Mouse (Mus musculus) lung, embryonic 14.5 days (tissue): ENCODE data around the gene Mras. TPM values are rescaled to one million over a fixed set of nuclear protein-coding genes. Genes with fewer than 3 reads are reported as not detected.

Source experiments
- ATAC-seq: fragments of 200-750 bp; cut with Nextera tagmentation; 2 replicates; pipeline ENCODE4 v1.8.0; 2017; ENCODE audit warnings: mild to moderate bottlenecking, moderate TSS enrichment, moderate library complexity; ENCODE audit not compliant: insufficient read depth
- DNase-seq: peaks from one replicate; pipeline ENCODE4 v3.0.0-alpha.2; 2015
- H3K27ac ChIP-seq: fragments of 300-500 bp; sonication (generic); 2 replicates; pipeline ENCODE4 v1.5.1; 2014; ENCODE audit warnings: low read depth, mild to moderate bottlenecking, moderate library complexity
- H3K27me3 ChIP-seq: fragments of 300-500 bp; sonication (generic); 2 replicates; pipeline ENCODE4 v1.6.1; 2014; ENCODE audit warnings: low read length, control low read depth; ENCODE audit not compliant: insufficient read depth
- H3K36me3 ChIP-seq: fragments of 300-500 bp; sonication (generic); 2 replicates; pipeline ENCODE4 v1.6.1; 2014; ENCODE audit warnings: control low read depth; ENCODE audit not compliant: insufficient read depth
- H3K4me1 ChIP-seq: fragments of 300-500 bp; sonication (generic); 2 replicates; pipeline ENCODE4 v1.6.1; 2014; ENCODE audit warnings: antibody characterized with exemption, control low read depth; ENCODE audit not compliant: insufficient read depth
- H3K4me2 ChIP-seq: fragments of 300-500 bp; sonication (generic); 2 replicates; pipeline ENCODE4 v1.6.1; 2014; ENCODE audit warnings: mild to moderate bottlenecking
- H3K4me3 ChIP-seq: fragments of 300-500 bp; sonication (generic); 2 replicates; pipeline ENCODE4 v1.5.1; 2014; ENCODE audit warnings: low read depth, low read length
- H3K9ac ChIP-seq: fragments of 300-500 bp; sonication (generic); 2 replicates; pipeline ENCODE4 v1.6.1; 2014
- H3K9me3 ChIP-seq: fragments of 300-500 bp; sonication (generic); 2 replicates; pipeline ENCODE4 v1.6.1; 2016; ENCODE audit warnings: low read depth, low read length, control low read depth
- CTCF ChIP-seq: IDR thresholded peaks from 2 replicates; pipeline ENCODE4 v1.5.1; 2016; ENCODE audit warnings: antibody characterized with exemption, low read depth
- WGBS: fragments of 180-500 bp; shearing (Covaris S2); extraction: QIAGEN DNeasy Blood & Tissue Kit; methylation state at CpG from one replicate; pipeline ENCODE4 v1.1.7; 2014; 5-methylcytosine and 5-hydroxymethylcytosine counted together
- polyA plus RNA-seq: library from polyadenylated mRNA; unstranded; fragments of >200 nt; fragmentation: Nextera tagmentation; extraction: Ambion mirVana; gene quantifications from 2 replicates; pipeline ENCODE4 v1.2.1, GENCODE M21; 2014

Mras gene
- polyA plus RNA-seq, 1 experiment from 2014 or later: 12.2 TPM

DNA sequence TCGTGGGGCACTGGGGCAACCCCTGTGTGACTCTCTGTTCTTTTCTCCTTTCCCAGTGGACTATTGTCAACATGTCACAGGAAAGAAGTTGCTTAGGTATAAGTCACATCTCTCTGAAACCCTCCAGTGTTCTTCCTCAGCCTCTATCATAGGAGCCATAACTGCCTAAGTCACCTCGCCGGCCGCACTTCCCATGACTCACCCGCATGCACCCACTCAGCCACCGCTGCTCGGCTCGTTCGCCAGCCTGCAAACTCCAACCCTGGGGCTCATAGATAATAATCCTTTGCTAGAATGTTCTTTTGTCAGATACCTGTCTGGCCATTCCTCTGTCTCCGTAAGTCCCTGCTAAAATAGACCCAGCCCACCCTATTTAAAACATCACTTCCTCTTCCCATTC lies 45.6 kb downstream of the Mras start:
- TF ChIP-seq CTCF: no peak
- Histone ChIP-seq H3K27me3 (no peaks in the 10 kb centered on the region), H3K4me3 (no peak overlapping the region), H3K4me1 (no peaks in the 10 kb centered on the region), H3K36me3 (0 out of 2 replicates have a peak, but pooled peaks cover 3% of the 10 kb centered on the region), H3K9me3 (no peaks in the 10 kb centered on the region), H3K9ac (no peak overlapping the region), H3K27ac (no peak overlapping the region), H3K4me2 (no peak overlapping the region)
- WGBS: 89% methylated on average over 10 of the region's 10 CpGs
- no peak for ATAC-seq
- DNase-seq: no peak

DNA sequence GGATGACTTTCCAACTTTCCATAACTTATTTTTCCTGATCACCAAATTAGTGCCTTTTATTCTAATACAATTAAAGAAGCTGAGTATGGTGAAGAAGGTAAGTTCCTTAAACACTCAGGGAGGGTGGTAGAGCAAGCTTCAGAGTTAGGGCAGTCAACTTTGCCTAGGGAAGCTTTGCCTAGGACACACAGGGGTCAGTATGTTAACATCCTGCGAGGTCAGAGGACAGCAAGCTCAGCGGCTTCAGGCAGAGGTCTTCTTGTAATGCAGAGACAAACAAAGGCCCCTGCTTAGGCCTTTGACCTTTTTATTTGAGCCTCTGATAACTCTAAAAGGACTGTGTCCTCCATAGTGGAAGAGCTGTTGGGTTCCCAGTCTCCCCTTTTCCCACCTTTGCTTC lies 46.5 kb downstream of the Mras start:
- no peaks in the 10 kb centered on the region for H3K4me1 ChIP-seq
- no peak overlapping the region for H3K27ac ChIP-seq
- no peak overlapping the region for H3K4me2 ChIP-seq
- H3K9me3 ChIP-seq: no peaks in the 10 kb centered on the region
- H3K4me3 ChIP-seq: no peak overlapping the region
- DNase-seq: no peak
- no peaks in the 10 kb centered on the region for H3K27me3 ChIP-seq
- no peak for TF ChIP-seq CTCF
- 0 out of 2 replicates have a peak, but pooled peaks cover 3% of the 10 kb centered on the region for H3K36me3 ChIP-seq
- ATAC-seq: no peak
- 34% methylated on average over 2 of the region's 2 CpGs for WGBS
- no peak overlapping the region for H3K9ac ChIP-seq

DNA sequence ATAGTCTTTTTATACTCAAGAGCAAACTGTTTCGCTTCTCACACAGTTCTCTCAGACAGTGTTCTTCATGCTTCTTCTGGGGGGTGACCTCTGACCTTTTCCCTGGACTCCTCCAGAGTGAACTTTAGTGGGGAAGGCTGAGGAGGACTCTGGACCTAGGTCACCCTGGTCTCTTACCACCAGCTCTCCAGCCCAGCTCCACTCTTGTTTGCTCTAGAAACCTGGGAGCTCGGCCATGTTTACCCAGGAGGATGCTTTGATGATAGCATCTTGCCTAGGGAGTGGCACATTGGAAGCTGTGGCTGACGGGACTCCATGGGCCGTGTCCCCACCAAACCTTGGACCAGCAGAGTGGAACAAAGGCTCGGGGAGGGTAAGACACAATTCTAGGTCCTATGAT lies 47.0 kb downstream of the Mras start:
- ATAC-seq (no peak), DNase-seq (no peak)
- Histone ChIP-seq H3K4me1 (no peaks in the 10 kb centered on the region), H3K36me3 (0 out of 2 replicates have a peak, but pooled peaks cover 3% of the 10 kb centered on the region), H3K9me3 (no peaks in the 10 kb centered on the region), H3K9ac (no peak overlapping the region), H3K4me2 (no peak overlapping the region), H3K4me3 (no peak overlapping the region), H3K27ac (no peak overlapping the region), H3K27me3 (no peaks in the 10 kb centered on the region)
- TF ChIP-seq CTCF: no peak
- WGBS: 50% methylated on average over 5 of the region's 5 CpGs

DNA sequence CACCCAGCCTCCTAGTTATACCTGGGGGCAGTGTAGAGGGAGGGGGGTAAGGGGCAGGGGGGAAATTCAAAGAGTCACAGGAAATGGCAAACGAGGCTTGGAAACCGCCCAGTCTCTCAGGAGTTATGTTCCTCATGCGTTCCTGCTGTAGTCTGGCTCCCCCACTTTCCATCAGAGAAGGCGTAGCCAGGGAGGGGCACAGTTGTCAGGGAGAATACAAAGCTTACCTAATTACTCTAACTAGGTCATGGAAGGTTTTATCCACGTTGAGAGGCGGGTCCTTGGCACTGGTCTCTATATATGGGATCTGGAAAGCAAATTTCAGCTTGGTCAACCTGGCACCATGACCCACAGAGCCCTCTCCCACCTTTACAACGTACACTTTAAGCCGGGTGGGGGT lies 47.7 kb downstream of the Mras start:
- no peak overlapping the region for H3K4me2 ChIP-seq
- ATAC-seq: no peak
- H3K4me1 ChIP-seq: peaks cover under 1% of the 10 kb centered on the region; the same call in 1 of the 2 replicates
- whole genome bisulfite sequencing: 79% methylated on average over 8 of the region's 8 CpGs
- 0 out of 2 replicates have a peak, but pooled peaks cover 3% of the 10 kb centered on the region for H3K36me3 ChIP-seq
- H3K9me3 ChIP-seq: no peaks in the 10 kb centered on the region
- H3K27me3 ChIP-seq: no peaks in the 10 kb centered on the region
- TF ChIP-seq CTCF: no peak
- H3K9ac ChIP-seq: no peak overlapping the region
- H3K27ac ChIP-seq: no peak overlapping the region
- H3K4me3 ChIP-seq: no peak overlapping the region
- no peak for DNase-seq

DNA sequence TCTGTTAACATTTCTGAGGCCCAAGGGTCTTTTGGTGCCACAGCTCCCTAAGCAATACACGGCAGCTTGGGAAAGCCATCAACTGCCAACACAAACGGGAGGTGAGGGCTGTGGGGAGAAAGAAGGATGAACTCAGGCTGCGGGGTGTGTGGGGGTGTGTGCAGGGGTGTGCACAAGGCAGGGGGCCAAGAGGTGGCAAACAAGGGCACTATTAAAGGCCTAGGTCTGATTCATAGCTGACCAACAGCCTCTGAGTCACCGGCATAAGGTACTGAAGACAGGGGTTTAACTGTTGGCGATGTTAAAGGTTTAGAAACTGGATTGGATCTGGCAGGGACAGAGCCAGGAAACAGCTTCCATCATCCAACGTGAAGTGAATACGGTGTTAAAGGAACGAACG lies 48.3 kb downstream of the Mras start:
- WGBS: 68% methylated on average over 9 of the region's 9 CpGs
- DNase-seq (no peak), ATAC-seq (no peak)
- Histone ChIP-seq H3K9ac (no peak overlapping the region), H3K4me3 (no peak overlapping the region), H3K27ac (no peak overlapping the region), H3K36me3 (0 out of 2 replicates have a peak, but pooled peaks cover 3% of the 10 kb centered on the region), H3K4me1 (peaks cover 3% of the 10 kb centered on the region; the same call in 1 of the 2 replicates), H3K9me3 (no peaks in the 10 kb centered on the region), H3K4me2 (no peak overlapping the region), H3K27me3 (no peaks in the 10 kb centered on the region)
- no peak for TF ChIP-seq CTCF

DNA sequence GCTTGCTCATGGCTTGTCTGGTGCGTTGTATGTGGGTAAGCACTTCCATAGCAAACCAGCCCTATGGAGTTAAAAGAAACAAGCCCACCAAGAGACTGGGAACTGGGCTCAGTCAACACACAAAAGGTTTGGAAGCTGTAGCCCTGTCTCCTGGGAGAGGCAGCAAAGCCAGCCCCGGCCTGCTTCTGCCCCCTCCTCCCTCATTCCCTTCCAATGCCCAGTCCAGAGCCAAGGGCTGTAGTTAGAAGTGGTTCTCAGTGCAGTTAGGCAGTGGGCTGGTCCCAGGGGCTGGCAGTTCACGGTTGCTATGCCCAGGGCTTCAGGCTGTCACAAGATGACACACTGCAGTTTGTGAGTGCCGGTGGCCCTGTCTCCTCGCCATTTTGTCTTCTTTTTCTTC lies 49.1 kb downstream of the Mras start:
- no peaks in the 10 kb centered on the region for H3K9me3 ChIP-seq
- no peak overlapping the region for H3K4me3 ChIP-seq
- no peak overlapping the region for H3K9ac ChIP-seq
- 0 out of 2 replicates have a peak, but pooled peaks cover 3% of the 10 kb centered on the region for H3K36me3 ChIP-seq
- peaks cover 3% of the 10 kb centered on the region; the same call in 1 of the 2 replicates for H3K4me1 ChIP-seq
- WGBS: 81% methylated on average over 5 of the region's 5 CpGs
- H3K27me3 ChIP-seq: no peaks in the 10 kb centered on the region
- no peak for DNase-seq
- H3K4me2 ChIP-seq: no peak overlapping the region
- TF ChIP-seq CTCF: no peak
- H3K27ac ChIP-seq: no peak overlapping the region
- ATAC-seq: no peak

DNA sequence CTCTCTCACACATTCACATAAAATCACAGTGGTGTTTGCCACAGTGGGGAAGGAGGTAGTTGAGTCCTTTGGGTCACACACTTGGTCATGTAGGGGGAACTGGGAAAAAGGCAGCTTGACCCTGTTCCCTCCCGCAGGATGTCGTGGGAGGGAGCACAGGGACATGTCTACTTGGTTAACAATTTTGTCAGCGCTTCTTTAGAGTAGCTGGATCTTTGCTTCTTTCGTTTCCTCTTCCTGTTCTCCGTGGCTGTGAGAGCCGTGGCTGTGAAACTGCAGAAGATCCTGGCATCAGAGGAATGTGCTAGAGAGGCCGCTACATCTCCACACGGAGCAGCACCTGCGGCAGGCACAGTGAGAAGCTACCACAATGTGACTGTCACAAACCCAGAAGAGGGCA lies 54.6 kb downstream of the Mras start:
- Histone ChIP-seq H3K27ac (no peak overlapping the region), H3K27me3 (no peaks in the 10 kb centered on the region), H3K4me3 (no peak overlapping the region), H3K4me2 (no peak overlapping the region), H3K9ac (no peak overlapping the region), H3K9me3 (no peaks in the 10 kb centered on the region), H3K36me3 (no peaks in the 10 kb centered on the region), H3K4me1 (peaks cover 3% of the 10 kb centered on the region; the same call in 1 of the 2 replicates)
- ATAC-seq: no peak
- no peak for TF ChIP-seq CTCF
- DNase-seq: no peak
- WGBS: 64% methylated on average over 9 of the region's 9 CpGs

DNA sequence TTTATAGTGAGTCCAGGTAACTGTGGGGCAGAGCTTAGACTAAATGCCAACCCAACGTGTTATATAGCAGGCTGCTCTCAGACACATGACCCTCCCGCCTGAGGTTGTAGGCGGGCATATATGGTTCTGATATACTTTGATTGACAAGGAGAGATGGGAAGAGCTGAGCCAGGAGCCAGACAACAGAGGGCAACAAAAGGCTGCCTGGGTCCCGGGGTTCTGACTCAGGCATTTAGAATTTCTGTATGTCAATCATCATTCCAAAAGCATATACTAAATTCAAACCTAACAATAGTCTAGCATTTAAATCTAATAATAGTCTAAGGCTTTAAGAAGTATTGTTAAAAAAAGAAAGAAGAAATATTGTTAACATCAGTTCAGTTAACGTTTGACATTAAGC lies 58.0 kb downstream of the Mras start:
- H3K27ac ChIP-seq: no peak overlapping the region
- no peaks in the 10 kb centered on the region for H3K36me3 ChIP-seq
- no peak overlapping the region for H3K4me2 ChIP-seq
- TF ChIP-seq CTCF: no peak
- H3K4me3 ChIP-seq: no peak overlapping the region
- H3K9ac ChIP-seq: no peak overlapping the region
- H3K27me3 ChIP-seq: no peaks in the 10 kb centered on the region
- H3K9me3 ChIP-seq: no peaks in the 10 kb centered on the region
- 56% methylated on average over 5 of the region's 5 CpGs for WGBS
- ATAC-seq (no peak), DNase-seq (no peak)
- H3K4me1 ChIP-seq: 0 out of 2 replicates have a peak, but pooled peaks cover under 1% of the 10 kb centered on the region
